In genomic region chr10:118714179-118714581, GRCm38 (mm10) we compare ENCODE assay signal across 15 mouse cellular contexts.
DNase-seq lines count a peak whose midpoint lies in the region; ATAC-seq lines count a peak whose summit lies in the region.
"Had no signal": no experiment of that assay in that cellular context is flagged by ENCODE, and none has a peak within 500 bp of the region (broad histone marks: within the 10 kb centered on the region; RNA-seq: fewer than 3 reads in every experiment).

No protein-coding gene starts in this region.

- no peak overlapping the region for H3K27ac ChIP-seq in midbrain, embryonic 14.5 days (replicated peaks; ENCODE audit: low read depth, low read length)
- H3K27ac ChIP-seq: hindbrain, postnatal 0 days; left cerebral cortex, adult 2 months had no signal

- no peak overlapping the region for H3K9ac ChIP-seq in midbrain, embryonic 14.5 days (replicated peaks; ENCODE audit: low read length)

- H3K36me3 ChIP-seq in splenic B cell, adult 2 months (ENCODE audit: control insufficient read depth, insufficient read depth, low read length, poor library complexity, severe bottlenecking), result no peaks in the 10 kb centered on the region
- H3K36me3 ChIP-seq in midbrain, embryonic 14.5 days (ENCODE audit: control insufficient read depth, insufficient read depth, low read length), result no peaks in the 10 kb centered on the region

- ATAC-seq in inflammation-experienced regulatory T-cells, adult 6 months, result peak; percentile 80
- ATAC-seq in midbrain, embryonic 14.5 days (ENCODE audit: low FRiP score, low TSS enrichment), result no peak
- ATAC-seq: hindbrain, postnatal 0 days; Patski had no signal

- H3K9me3 ChIP-seq in midbrain, embryonic 14.5 days (ENCODE audit: control insufficient read depth, low read length), result no peaks in the 10 kb centered on the region

- WGBS in midbrain, embryonic 14.5 days, result 90% methylated on average over 17 of the region's 17 CpGs

- H3K4me3 ChIP-seq in midbrain, embryonic 14.5 days (replicated peaks; ENCODE audit: low read depth, low read length), result no peak overlapping the region
- H3K4me3 ChIP-seq: left cerebral cortex, adult 2 months had no signal

- no peaks in the 10 kb centered on the region for H3K4me1 ChIP-seq in midbrain, embryonic 14.5 days (ENCODE audit: control insufficient read depth, insufficient read depth, low read length)

- peak; percentile 32 for DNase-seq in layer of hippocampus, adult 9-11 months
- no peak for DNase-seq in layer of hippocampus, adult 11-12 months (ENCODE audit: low spot score)
- DNase-seq in CD4-positive, CD25-positive, alpha-beta regulatory T cell, adult 2 months (ENCODE audit: low read depth, low spot score), result peak; percentile 76
- DNase-seq in splenic B cell, adult 2 months (ENCODE audit: low read depth, low spot score), result peak; percentile 45
- DNase-seq in midbrain, embryonic 14.5 days, result no peak
- no peak for DNase-seq in heart, adult 8-10 months (ENCODE audit: low spot score)
- no peak for DNase-seq in heart, adult 9 months (ENCODE audit: low spot score in 2 of 2)
- DNase-seq: adrenal gland, postnatal 36 days; cerebellum, adult 11-12 months; kidney, postnatal 10 days; lung, postnatal 14 days had no signal

- H3K27me3 ChIP-seq in splenic B cell, adult 2 months (ENCODE audit: control insufficient read depth, insufficient read depth, low read length, poor library complexity, severe bottlenecking), result no peaks in the 10 kb centered on the region; the same call in 1 of the 2 replicates
- H3K27me3 ChIP-seq in midbrain, embryonic 14.5 days (ENCODE audit: control insufficient read depth, insufficient read depth, low read length), result no peaks in the 10 kb centered on the region
- H3K27me3 ChIP-seq: Patski had no signal

- no peak overlapping the region for H3K4me2 ChIP-seq in midbrain, embryonic 14.5 days (ENCODE audit: low read length)

Comparison
In these comparisons a context has a peak if more than half of its experiments do, and no peak if none do; other contexts are left out.
1. DNase-seq: peak in layer of hippocampus, adult 9-11 months (single experiment), CD4-positive, CD25-positive, alpha-beta regulatory T cell, adult 2 months (single experiment) and splenic B cell, adult 2 months (single experiment); none in layer of hippocampus, adult 11-12 months (single experiment), midbrain, embryonic 14.5 days (single experiment), heart, adult 8-10 months (single experiment) and heart, adult 9 months (0 of 2).